Mouse (Mus musculus): ENCODE results near the gene AC161166.1. TPM values are rescaled to one million over a fixed set of nuclear protein-coding genes. Genes with fewer than 3 reads are reported as not detected.
"Not testable (repeated sequence)": the region's sequence is repeated elsewhere in the genome, so short reads cannot be mapped to it uniquely, and the experiment has no call there.

Gene AC161166.1
- polyA plus RNA-seq, 1 experiment from 2014 or later: 0.66 TPM

DNA sequence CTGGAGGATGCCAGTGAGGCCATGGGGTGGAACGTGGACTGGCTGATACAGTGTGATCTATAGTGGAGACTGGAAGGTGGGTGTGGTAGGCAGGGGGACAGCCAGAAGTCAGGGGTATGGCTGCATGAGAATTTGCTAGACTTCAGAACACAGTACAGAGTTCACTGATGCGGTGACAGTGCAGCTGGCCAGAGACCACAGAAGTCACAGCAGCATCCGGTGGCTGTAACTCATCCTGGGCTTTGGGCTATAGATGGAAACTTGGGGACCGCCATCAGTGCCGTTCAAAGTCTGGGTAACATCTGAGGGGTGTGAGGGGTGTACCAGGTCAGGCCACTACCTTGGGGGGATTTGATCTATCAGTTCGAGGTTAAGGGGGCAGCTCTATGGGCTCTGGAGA, 11.5 kb upstream of the AC161166.1 start:
- peaks cover 9% of the 10 kb centered on the region; the same call in 1 of the 2 replicates for H3K4me1 ChIP-seq
- H3K27ac ChIP-seq: no peak overlapping the region
- no peaks in the 10 kb centered on the region for H3K27me3 ChIP-seq
- no peak for ATAC-seq (ENCODE audit: low FRiP score, low read depth)
- no peaks in the 10 kb centered on the region for H3K36me3 ChIP-seq
- WGBS: 82% methylated on average over 6 of the region's 6 CpGs
- no peak overlapping the region for H3K4me2 ChIP-seq (replicated peaks)
- H3K9me3 ChIP-seq: no peaks in the 10 kb centered on the region
- H3K4me3 ChIP-seq: no peak overlapping the region
- H3K9ac ChIP-seq: no peak overlapping the region

DNA sequence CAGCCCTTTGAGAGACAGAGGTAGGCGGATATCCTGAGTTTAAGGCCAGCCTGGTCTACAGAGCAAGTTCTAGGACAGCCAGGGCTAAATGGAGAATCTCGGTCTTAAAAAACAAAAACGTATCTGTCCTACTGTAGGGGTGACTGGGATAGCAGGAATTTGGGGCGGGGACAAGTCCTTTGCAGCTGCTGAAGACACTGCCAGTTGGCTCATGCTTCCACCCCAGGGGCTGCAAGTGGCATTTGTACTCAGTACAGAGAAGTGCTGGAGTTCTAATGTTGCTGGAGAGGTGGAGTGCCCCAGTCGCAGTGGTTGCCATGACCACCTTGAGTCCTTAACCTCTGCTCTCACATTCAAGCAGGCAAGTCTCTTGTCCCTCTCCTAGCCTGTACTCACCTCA, 10.6 kb upstream of the AC161166.1 start:
- no peak for ATAC-seq (ENCODE audit: low FRiP score, low read depth)
- WGBS: 61% methylated on average over 5 of the region's 5 CpGs
- no peak overlapping the region for H3K4me2 ChIP-seq (replicated peaks)
- H3K9ac ChIP-seq: no peak overlapping the region
- no peaks in the 10 kb centered on the region for H3K9me3 ChIP-seq
- no peak overlapping the region for H3K27ac ChIP-seq
- peaks cover 9% of the 10 kb centered on the region; the same call in 1 of the 2 replicates for H3K4me1 ChIP-seq
- H3K36me3 ChIP-seq: no peaks in the 10 kb centered on the region
- no peaks in the 10 kb centered on the region for H3K27me3 ChIP-seq
- no peak overlapping the region for H3K4me3 ChIP-seq

DNA sequence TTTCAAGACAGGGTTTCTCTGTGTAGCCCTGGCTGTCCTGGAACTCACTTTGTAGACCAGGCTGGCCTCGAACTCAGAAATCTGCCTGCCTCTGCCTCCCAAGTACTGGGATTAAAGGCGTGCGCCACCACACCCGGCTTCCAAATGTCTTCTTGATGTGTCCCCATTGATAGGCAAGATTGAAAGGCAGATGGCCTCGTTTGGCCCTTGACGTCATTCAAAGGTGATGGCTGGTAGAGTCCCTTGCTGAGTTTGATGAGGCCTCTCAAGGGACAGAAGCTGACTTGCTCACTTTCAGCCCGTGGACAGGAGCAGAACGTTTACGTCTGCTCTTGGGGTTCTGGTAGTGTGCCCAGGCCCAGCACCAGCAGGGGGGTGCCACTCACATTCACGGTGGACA, 7.8 kb upstream of the AC161166.1 start:
- not testable (repeated sequence) for ATAC-seq (ENCODE audit: low FRiP score, low read depth); H3K9me3 ChIP-seq; H3K4me1 ChIP-seq; H3K9ac ChIP-seq; H3K27ac ChIP-seq; H3K4me2 ChIP-seq (replicated peaks); H3K4me3 ChIP-seq; H3K27me3 ChIP-seq
- 88% methylated on average over 10 of the region's 10 CpGs for WGBS
- peaks cover 19% of the 10 kb centered on the region for H3K36me3 ChIP-seq

DNA sequence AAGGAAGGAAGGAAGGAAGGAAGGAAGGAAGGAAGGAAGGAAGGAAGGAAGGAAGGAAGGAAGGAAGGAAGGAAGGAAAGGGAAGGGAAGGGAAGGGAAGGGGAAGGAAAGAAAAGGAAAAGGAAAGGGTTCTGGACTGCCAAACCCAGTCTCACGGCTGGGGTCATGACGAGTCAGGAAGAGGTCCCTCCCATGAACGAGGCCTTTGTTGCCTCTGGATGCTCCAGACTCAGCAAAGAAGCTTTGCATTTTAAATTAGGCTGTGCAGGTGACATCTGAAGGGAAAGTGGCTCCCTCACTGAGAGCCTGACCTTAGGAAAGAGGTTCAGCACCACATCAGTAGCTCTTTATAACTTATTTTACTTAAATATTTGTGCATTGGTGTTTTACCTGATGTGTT, 6.9 kb upstream of the AC161166.1 start:
- Histone ChIP-seq H3K27ac (no peak overlapping the region), H3K9ac (no peak overlapping the region), H3K27me3 (no peaks in the 10 kb centered on the region), H3K36me3 (peaks cover 28% of the 10 kb centered on the region), H3K4me1 (no peaks in the 10 kb centered on the region), H3K9me3 (no peaks in the 10 kb centered on the region), H3K4me3 (no peak overlapping the region), H3K4me2 (replicated peaks) (no peak overlapping the region)
- no peak for ATAC-seq (ENCODE audit: low FRiP score, low read depth)
- 72% methylated on average over 3 of the region's 3 CpGs for WGBS

DNA sequence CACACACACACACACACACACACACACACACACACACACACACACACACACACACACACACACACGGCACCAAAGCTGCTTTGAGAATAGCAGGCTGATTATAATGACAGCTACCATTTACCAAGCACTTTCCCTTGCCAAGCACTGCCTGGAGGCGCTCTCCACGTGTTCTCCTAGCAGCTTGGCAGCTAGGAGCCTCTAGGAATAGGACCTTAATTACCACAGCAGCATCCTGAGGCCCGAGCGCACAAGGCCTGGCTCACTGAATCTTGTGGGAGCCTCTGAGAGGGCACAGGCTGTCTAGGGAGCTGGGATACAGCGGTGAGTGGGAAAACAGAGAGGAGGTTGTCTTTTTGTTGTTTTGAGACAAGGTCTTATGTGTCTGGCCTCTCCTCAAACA, 5.4 kb upstream of the AC161166.1 start:
- no peak overlapping the region for H3K9ac ChIP-seq
- no peak overlapping the region for H3K27ac ChIP-seq
- H3K4me3 ChIP-seq: no peak overlapping the region
- H3K4me1 ChIP-seq: no peaks in the 10 kb centered on the region
- H3K4me2 ChIP-seq (replicated peaks): no peak overlapping the region
- 53% methylated on average over 6 of the region's 6 CpGs for WGBS
- ATAC-seq (ENCODE audit: low FRiP score, low read depth): no peak
- H3K9me3 ChIP-seq: no peaks in the 10 kb centered on the region
- no peaks in the 10 kb centered on the region for H3K27me3 ChIP-seq
- peaks cover 39% of the 10 kb centered on the region for H3K36me3 ChIP-seq

DNA sequence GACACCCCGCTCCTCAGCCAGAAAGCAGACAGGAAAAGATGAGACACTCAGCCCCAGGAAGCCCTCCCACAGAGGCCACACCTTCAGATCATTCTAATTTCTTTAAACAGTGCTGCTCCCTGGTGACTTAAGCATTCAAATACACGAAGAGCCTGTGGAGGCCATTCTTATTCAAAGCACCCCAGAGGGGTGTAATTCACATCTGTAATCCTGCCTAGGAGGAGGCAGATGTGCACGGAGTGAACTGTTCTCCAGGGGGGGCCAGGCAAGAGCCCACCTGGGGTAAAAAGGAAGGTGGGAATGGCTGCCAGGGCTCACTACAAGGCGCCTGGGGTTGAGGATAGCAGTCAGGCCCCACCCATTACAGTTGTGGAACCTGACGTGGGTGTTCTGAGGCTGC, 4.8 kb upstream of the AC161166.1 start:
- H3K4me1 ChIP-seq: no peaks in the 10 kb centered on the region
- 59% methylated on average over 5 of the region's 5 CpGs for WGBS
- no peaks in the 10 kb centered on the region for H3K27me3 ChIP-seq
- no peak for ATAC-seq (ENCODE audit: low FRiP score, low read depth)
- no peak overlapping the region for H3K4me3 ChIP-seq
- H3K36me3 ChIP-seq: peaks cover 45% of the 10 kb centered on the region
- no peaks in the 10 kb centered on the region for H3K9me3 ChIP-seq
- H3K27ac ChIP-seq: no peak overlapping the region
- H3K9ac ChIP-seq: no peak overlapping the region
- no peak overlapping the region for H3K4me2 ChIP-seq (replicated peaks)

DNA sequence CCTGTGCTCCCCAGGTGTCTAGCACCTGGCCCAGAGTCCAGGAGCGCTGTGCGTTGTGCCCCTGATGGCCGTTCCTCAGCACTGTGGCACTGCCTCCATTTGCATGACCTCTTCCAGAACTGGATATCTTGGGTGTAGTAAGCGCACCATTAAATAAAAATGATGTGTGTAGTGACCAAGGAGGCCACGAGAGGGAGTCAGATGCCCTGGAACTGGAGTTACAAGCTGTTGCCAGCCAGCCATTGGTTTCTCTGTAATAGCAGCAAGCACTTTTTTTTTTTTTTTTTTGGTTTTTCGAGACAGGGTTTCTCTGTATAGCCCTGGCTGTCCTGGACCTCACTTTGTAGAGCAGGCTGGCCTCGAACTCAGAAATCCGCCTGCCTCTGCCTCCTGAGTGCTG, 4.1 kb upstream of the AC161166.1 start:
- H3K27ac ChIP-seq; H3K9ac ChIP-seq; ATAC-seq (ENCODE audit: low FRiP score, low read depth); H3K27me3 ChIP-seq; H3K4me1 ChIP-seq; H3K4me2 ChIP-seq (replicated peaks); H3K4me3 ChIP-seq; H3K9me3 ChIP-seq: not testable (repeated sequence)
- WGBS: 70% methylated on average over 8 of the region's 8 CpGs
- peaks cover 49% of the 10 kb centered on the region for H3K36me3 ChIP-seq

DNA sequence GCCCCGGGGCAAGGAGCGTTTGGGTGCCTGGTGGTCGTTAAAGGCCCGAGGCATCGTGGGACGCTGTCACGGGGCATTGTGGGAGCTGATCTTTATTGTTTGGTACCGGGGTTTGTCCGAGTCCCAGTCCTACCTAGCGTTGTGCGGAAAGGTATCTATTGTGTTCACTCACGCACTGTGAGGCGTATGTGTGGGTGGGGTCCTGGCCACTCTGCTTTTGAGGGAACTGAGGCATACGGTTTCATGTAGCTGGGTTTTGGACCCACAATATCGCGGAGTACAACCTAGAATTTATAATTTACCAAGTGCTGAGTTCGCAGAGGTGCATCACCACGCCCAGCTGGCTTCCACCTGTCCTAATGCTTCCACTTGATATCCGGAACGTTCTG, 4.5 kb downstream of the AC161166.1 start:
- H3K4me1 ChIP-seq: peaks cover 36% of the 10 kb centered on the region
- no peak for ATAC-seq (ENCODE audit: low FRiP score, low read depth)
- peak overlapping the region; percentile 95 for H3K9ac ChIP-seq
- H3K9me3 ChIP-seq: no peaks in the 10 kb centered on the region
- 2% methylated on average over 19 of the region's 20 CpGs for WGBS
- peak overlapping the region; percentile 98 for H3K27ac ChIP-seq
- peak overlapping the region; percentile 80 for H3K4me2 ChIP-seq (replicated peaks)
- H3K27me3 ChIP-seq: peaks cover 4% of the 10 kb centered on the region; the same call in 1 of the 2 replicates
- peaks cover 18% of the 10 kb centered on the region for H3K36me3 ChIP-seq
- peak overlapping the region; percentile 74 for H3K4me3 ChIP-seq

DNA sequence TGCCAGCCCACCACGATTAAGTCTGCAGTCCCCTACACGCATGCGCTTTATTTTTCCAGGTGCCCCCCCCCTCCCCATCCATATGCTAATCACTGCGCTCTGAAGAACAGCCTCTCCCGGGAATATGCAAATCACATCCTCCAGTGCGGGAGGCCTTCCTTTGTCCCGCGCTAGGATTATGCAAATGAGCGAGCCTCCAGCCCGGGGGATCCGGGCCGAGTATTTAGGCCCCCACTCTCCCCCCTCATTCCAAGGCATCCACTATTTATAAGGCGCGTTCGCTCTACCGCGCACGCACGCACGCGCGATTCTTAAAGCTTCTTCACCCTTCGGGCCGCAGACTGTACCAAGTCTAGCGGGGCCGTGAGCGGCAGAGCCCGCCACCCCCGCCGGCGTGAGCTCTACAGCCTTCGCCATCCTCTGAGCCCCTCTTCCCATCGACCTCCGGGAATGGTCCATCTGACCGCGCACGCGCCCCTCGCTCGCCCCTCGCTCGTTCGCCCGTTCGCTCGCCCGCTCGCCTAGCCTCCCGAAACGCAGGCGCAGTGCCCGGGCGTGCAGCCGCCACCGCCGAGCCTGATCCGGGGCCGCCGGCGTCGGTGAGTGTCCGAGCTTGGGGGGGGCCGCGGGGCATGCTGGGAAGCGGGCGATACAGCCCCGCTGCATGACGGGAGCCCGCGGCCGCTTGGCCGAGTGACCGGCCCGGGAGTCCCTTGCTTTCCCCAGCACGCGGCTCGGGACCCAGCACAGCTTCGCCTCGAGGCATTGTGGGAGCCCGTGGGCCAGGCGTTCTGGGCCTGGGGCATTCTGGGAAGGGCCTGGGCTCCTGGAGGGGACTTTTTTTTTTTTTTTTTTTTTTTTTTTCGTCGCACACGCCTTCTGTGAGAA, 5.2 kb downstream of the AC161166.1 start, which contains the start of gene Zfp428:
TSS of gene Zfp428 (plus strand) at position 169 of the 888 bp plus-strand sequence.
- Histone ChIP-seq H3K36me3 (peaks cover 12% of the 10 kb centered on the region), H3K4me1 (peaks cover 36% of the 10 kb centered on the region), H3K4me3 (peak within 1 kb of the TSS; percentile 74), H3K27me3 (peaks cover 10% of the 10 kb centered on the region; the same call in 1 of the 2 replicates), H3K27ac (peak within 1 kb of the TSS; percentile 98), H3K4me2 (replicated peaks) (peak within 1 kb of the TSS; percentile 80), H3K9me3 (no peaks in the 10 kb centered on the region), H3K9ac (peak within 1 kb of the TSS; percentile 95)
- peak; percentile 85 for ATAC-seq (ENCODE audit: low FRiP score, low read depth)
- under 1% methylated on average over 83 of the region's 84 CpGs for WGBS

DNA sequence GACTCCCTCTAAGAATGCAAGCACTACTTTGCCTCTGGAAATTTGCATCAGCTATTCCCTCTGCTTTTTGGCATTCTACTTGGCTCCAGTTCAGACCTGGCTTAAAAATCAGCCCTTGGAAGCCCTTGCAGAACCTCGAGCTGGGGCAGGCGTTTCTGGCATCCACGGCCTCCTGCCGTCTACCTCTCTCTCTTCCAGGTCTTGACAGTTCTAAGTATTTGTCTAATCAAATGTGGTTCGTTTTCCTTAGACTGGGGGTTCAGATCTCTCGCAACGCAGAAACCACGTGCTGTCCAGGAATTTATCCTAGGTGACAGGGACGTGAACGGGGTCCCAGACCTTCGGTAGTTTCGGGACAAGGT, 5.8 kb downstream of the AC161166.1 start:
- Histone ChIP-seq H3K36me3 (peaks cover 9% of the 10 kb centered on the region), H3K9me3 (no peaks in the 10 kb centered on the region), H3K4me3 (peak overlapping the region; percentile 74), H3K4me1 (peaks cover 36% of the 10 kb centered on the region), H3K27ac (peak overlapping the region; percentile 98), H3K9ac (peak overlapping the region; percentile 95), H3K27me3 (peaks cover 13% of the 10 kb centered on the region), H3K4me2 (replicated peaks) (peak overlapping the region; percentile 80)
- WGBS: 1% methylated on average over 12 of the region's 12 CpGs
- peak; percentile 7; the same call in 1 of the 2 replicates for ATAC-seq (ENCODE audit: low FRiP score, low read depth)

DNA sequence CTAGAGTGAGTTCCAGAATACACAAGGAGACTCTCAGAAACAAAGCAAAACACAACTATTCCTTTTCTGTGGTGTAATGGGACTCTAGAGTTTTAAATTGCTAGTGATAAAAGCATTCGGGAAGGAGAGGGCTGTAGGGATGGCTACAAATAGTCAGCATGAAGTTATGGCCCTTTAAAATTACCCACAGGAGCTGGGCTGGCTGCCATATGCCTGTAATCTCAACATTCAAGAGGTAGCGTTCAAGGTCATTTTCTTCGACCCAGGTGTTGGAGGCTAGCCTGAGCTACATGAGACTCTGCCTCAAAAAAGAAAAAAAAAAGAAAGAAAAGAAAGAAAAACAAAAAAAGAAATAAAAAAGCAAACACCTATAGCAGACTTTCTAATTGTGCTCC, 6.2 kb downstream of the AC161166.1 start:
- Histone ChIP-seq H3K36me3 (peaks cover 5% of the 10 kb centered on the region; the same call in 1 of the 2 replicates), H3K4me2 (replicated peaks) (peak overlapping the region; percentile 80), H3K27ac (peak overlapping the region; percentile 98), H3K4me3 (peak overlapping the region; percentile 74), H3K27me3 (peaks cover 17% of the 10 kb centered on the region), H3K9ac (peak overlapping the region; percentile 95), H3K9me3 (no peaks in the 10 kb centered on the region), H3K4me1 (peaks cover 36% of the 10 kb centered on the region)
- ATAC-seq (ENCODE audit: low FRiP score, low read depth): no peak
- 8% methylated on average over 3 of the region's 3 CpGs for WGBS

DNA sequence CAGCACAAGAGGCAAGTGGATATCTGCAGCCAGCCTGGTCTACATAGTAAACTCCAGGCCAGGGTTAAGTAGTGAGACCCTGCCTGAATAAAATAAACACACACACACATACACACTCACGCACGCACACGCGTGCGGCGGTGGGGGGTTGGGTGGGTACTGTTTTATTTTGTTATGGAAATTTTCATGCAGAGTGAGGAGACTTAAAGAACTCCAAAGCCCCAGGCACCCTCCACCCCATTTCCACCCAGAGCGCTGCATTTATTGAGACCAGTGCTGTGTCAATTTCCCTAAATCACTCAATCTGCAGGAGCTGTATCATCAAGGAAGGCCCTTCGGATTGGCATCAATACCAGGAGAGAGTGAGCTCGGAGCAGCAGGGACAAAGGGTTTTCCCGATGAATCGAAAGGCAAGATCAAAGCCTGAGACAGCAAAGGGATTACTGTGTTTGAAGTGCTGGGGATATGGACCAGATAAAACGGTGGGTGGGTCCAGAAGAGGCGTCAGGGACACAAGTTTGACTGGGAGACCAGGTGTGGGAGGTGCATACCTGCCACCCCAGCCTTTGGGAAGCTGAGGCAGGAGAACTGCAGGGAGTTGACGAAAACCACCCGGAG, 6.7 kb downstream of the AC161166.1 start:
- 0 out of 2 replicates have a peak overlapping the region, but pooled peaks have one; percentile 31 for H3K9ac ChIP-seq
- peaks cover 22% of the 10 kb centered on the region for H3K27me3 ChIP-seq
- peaks cover 37% of the 10 kb centered on the region for H3K4me1 ChIP-seq
- 17% methylated on average over 15 of the region's 15 CpGs for WGBS
- no peaks in the 10 kb centered on the region for H3K9me3 ChIP-seq
- H3K4me3 ChIP-seq: peak overlapping the region; percentile 74
- peak overlapping the region; percentile 80 for H3K4me2 ChIP-seq (replicated peaks)
- peaks cover 3% of the 10 kb centered on the region; the same call in 1 of the 2 replicates for H3K36me3 ChIP-seq
- no peak for ATAC-seq (ENCODE audit: low FRiP score, low read depth)
- H3K27ac ChIP-seq: peak overlapping the region; percentile 98; the same call in 1 of the 2 replicates
